Mouse (Mus musculus) small intestine, adult 2 months (tissue): ENCODE measurements at regions not wholly inside any gene's neighbourhood (a gene's known extent, or its start where the extent isn't known, plus 50 kb on each side); places are given as distances from the start of the nearest gene placed in this dataset.

Experiments used
- H3K27ac ChIP-seq: fragments of 200-500 bp; 2 replicates; pipeline ENCODE4 v1.5.1; 2012; ENCODE audit warnings: low read depth, low read length, control low read depth, inconsistent platforms; ENCODE audit not compliant: insufficient read depth
- H3K27me3 ChIP-seq: fragments of 200-500 bp; 2 replicates; pipeline ENCODE4 v1.6.1; 2012; ENCODE audit warnings: mild to moderate bottlenecking, moderate library complexity, low read length, inconsistent platforms; ENCODE audit not compliant: control insufficient read depth, insufficient read depth
- H3K36me3 ChIP-seq: fragments of 200-500 bp; 2 replicates; pipeline ENCODE4 v1.6.1; 2012; ENCODE audit warnings: mild to moderate bottlenecking, low read length, control low read depth, inconsistent platforms; ENCODE audit not compliant: control insufficient read depth, insufficient read depth
- H3K4me1 ChIP-seq: fragments of 200-500 bp; 2 replicates; pipeline ENCODE4 v1.6.1; 2012; ENCODE audit warnings: low read length, inconsistent platforms, mixed read lengths; ENCODE audit not compliant: control insufficient read depth, insufficient read depth, insufficient read length
- H3K4me3 ChIP-seq: fragments of 200-500 bp; 2 replicates; pipeline ENCODE4 v1.5.1; 2012; ENCODE audit warnings: low read depth, mild to moderate bottlenecking, control low read depth, inconsistent platforms, low read length, moderate library complexity
- CTCF ChIP-seq: fragments of 200-500 bp; IDR thresholded peaks from 2 replicates; pipeline ENCODE4 v1.5.1; 2012; ENCODE audit warnings: low read depth, mild to moderate bottlenecking, control low read depth, inconsistent platforms, low read length, moderate library complexity, mixed read lengths; ENCODE audit not compliant: insufficient replicate concordance, insufficient read length; ENCODE audit errors: extremely low read depth
- POLR2A ChIP-seq: fragments of 200-500 bp; IDR thresholded peaks from 2 replicates; pipeline ENCODE4 v1.6.1; 2012; ENCODE audit warnings: low read depth, mild to moderate bottlenecking, control low read depth, inconsistent platforms, low read length, moderate library complexity
- WGBS: fragments of 180-500 bp; shearing (Covaris S2); methylation state at CpG from one replicate; pipeline ENCODE4 v1.1.7; 2018; 5-methylcytosine and 5-hydroxymethylcytosine counted together

- Histone ChIP-seq H3K27ac (no peak overlapping the region), H3K36me3 (no peaks in the 10 kb centered on the region), H3K4me1 (no peaks in the 10 kb centered on the region), H3K27me3 (no peaks in the 10 kb centered on the region), H3K4me3 (no peak overlapping the region)
- WGBS, result 81% methylated on average over 4 of the region's 4 CpGs
- TF ChIP-seq CTCF (no peak), POLR2A (no peak)
Measured at GRCm38 (mm10) chr3:19747361-19747760, 118.9 kb upstream of the 1700064H15Rik start.

- H3K4me3 ChIP-seq, result no peak overlapping the region
- H3K36me3 ChIP-seq, result no peaks in the 10 kb centered on the region
- no peaks in the 10 kb centered on the region; the same call in 1 of the 2 replicates for H3K4me1 ChIP-seq
- WGBS, result 90% methylated on average over 3 of the region's 3 CpGs
- TF ChIP-seq CTCF (no peak), POLR2A (no peak)
- H3K27me3 ChIP-seq, result no peaks in the 10 kb centered on the region
- H3K27ac ChIP-seq, result no peak overlapping the region
Measured at GRCm38 (mm10) chr3:19751946-19752345, 123.5 kb upstream of the 1700064H15Rik start.

DNA sequence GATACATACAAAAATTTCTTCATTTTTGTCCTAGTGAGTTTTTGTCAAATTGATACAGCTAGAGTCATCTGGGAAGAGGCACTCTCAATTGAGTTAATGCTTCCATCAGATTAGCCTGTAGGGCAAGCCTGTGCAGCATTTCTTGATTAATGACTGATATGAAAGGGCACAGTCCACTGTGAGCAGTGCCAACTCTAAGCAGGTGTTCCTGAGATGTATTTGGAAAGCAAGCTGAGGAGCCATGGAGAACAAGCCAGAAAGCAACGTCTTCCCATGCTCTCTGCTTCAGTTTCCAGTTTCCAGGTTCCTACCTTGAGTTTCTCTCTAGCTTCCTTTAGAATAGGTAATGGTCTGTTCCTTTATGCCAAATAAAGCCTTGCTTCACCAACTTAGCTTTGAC, 125.5 kb upstream of the 1700064H15Rik start:
- H3K4me3 ChIP-seq, result no peak overlapping the region
- no peak overlapping the region for H3K27ac ChIP-seq
- no peaks in the 10 kb centered on the region for H3K36me3 ChIP-seq
- no peaks in the 10 kb centered on the region; the same call in 1 of the 2 replicates for H3K4me1 ChIP-seq
- TF ChIP-seq POLR2A, result no peak
- no peak for TF ChIP-seq CTCF
- no peaks in the 10 kb centered on the region for H3K27me3 ChIP-seq
- 17% methylated on average over 1 of the region's 1 CpGs for WGBS

DNA sequence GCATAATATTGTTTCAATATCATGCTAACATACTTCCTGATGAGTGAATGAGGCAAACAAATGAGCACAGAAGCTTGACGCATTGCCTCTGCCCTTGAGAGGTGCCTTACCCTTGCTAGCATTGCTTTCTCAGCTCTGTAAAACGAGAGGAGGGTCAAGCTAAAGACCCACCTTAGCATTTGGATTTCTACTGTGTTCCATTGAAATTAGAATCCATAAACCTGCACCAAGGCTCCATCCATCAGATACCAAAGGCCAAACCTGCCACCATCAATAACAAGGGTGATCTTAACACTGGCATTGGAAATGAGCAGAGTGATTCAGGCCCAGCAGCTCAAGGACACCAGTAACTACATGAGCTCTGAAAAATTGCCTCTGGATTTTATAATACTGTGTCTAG, 126.2 kb upstream of the 1700064H15Rik start:
- Histone ChIP-seq H3K27me3 (no peaks in the 10 kb centered on the region), H3K27ac (no peak overlapping the region), H3K4me3 (no peak overlapping the region), H3K36me3 (no peaks in the 10 kb centered on the region), H3K4me1 (no peaks in the 10 kb centered on the region; the same call in 1 of the 2 replicates)
- TF ChIP-seq POLR2A (no peak), CTCF (no peak)
- WGBS, result 25% methylated on average over 2 of the region's 2 CpGs

DNA sequence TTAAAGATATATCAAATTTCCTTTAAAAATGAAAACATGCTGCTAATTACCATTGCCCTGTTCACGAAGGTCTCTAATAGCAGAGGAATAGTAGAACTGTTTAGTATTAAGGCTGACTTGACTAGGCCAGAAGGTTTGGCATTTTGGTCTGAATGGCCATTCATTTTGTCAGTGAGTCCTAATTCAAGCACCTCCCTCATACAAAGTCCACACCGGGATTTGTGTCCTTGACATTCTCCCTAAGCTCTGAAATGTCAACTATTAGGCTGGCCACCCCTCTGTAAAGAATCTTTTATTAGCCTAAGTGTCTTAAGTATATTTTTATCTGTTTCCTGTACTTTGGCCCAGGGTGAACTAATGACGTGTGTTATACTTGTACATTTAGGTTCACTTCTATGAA, 126.7 kb upstream of the 1700064H15Rik start:
- TF ChIP-seq POLR2A, result no peak
- TF ChIP-seq CTCF, result no peak
- Histone ChIP-seq H3K27ac (no peak overlapping the region), H3K27me3 (no peaks in the 10 kb centered on the region), H3K4me1 (no peaks in the 10 kb centered on the region; the same call in 1 of the 2 replicates), H3K36me3 (no peaks in the 10 kb centered on the region), H3K4me3 (no peak overlapping the region)
- 36% methylated on average over 3 of the region's 3 CpGs for WGBS

GRCm38 (mm10) chr3:19798543-19799106, 158.2 kb upstream of the Cp start:
- no peaks in the 10 kb centered on the region for H3K27me3 ChIP-seq
- no peak overlapping the region for H3K4me3 ChIP-seq
- 79% methylated on average over 1 of the region's 1 CpGs for WGBS
- no peaks in the 10 kb centered on the region for H3K36me3 ChIP-seq
- no peak for TF ChIP-seq CTCF
- TF ChIP-seq POLR2A, result no peak
- H3K27ac ChIP-seq, result no peak overlapping the region
- no peaks in the 10 kb centered on the region for H3K4me1 ChIP-seq

DNA sequence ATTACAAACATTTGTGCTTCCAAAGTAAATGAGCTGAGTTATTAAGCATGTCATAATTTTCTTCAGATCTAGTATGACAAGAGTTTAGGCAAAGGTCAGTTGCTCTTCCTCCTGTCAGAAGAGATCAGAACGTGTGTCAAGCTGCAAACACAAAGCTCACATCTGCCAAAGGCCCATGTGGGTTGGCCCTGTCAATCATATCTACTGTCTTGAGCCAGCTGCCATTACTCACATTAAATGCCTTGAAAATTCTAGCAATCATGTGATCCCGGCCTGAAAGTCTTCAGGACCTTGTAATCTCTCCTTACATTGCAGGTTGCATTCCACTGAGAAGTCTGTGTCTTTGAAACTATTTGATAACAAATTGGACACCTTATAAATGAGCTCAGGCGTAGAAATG, 146.8 kb upstream of the Cp start:
- no peak overlapping the region for H3K27ac ChIP-seq
- H3K4me3 ChIP-seq, result no peak overlapping the region
- H3K27me3 ChIP-seq, result no peaks in the 10 kb centered on the region
- H3K4me1 ChIP-seq, result no peaks in the 10 kb centered on the region
- H3K36me3 ChIP-seq, result no peaks in the 10 kb centered on the region
- TF ChIP-seq POLR2A (no peak), CTCF (no peak)
- 59% methylated on average over 3 of the region's 3 CpGs for WGBS

GRCm38 (mm10) chr3:19824904-19825303, 131.9 kb upstream of the Cp start:
- 80% methylated on average over 1 of the region's 1 CpGs for WGBS
- Histone ChIP-seq H3K4me3 (no peak overlapping the region), H3K27ac (no peak overlapping the region), H3K36me3 (no peaks in the 10 kb centered on the region), H3K4me1 (no peaks in the 10 kb centered on the region), H3K27me3 (no peaks in the 10 kb centered on the region)
- TF ChIP-seq CTCF, result no peak
- TF ChIP-seq POLR2A, result no peak
